Mouse (Mus musculus): ENCODE data around the gene Tmem229b. TPM values are rescaled to one million over a fixed set of nuclear protein-coding genes. Genes with fewer than 3 reads are reported as not detected.
A peak's percentile ranks its signal among the peaks of the same experiment; 100 is the strongest.

Gene Tmem229b
- polyA plus RNA-seq, 1 experiment from 2014 or later = 58.6 TPM

DNA sequence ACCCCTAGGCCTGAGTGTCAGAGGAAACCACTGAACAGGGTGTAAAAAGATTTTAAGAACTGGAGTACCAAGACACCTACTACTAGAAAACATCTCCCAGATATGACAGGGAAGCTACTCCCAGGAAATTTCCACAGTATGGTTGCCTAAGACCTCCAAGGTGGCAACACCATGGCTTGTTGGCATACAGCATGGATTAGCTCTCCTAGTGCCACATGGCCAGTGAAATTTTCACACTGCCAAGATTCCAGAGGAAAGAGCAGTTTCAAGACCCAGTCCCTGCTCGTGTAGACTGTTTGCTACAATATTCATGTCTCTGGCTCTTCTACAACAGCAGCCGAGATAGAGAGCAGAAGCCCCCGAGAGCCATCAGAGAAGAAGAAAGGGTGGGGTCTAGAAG lies 4.4 kb downstream of the Tmem229b start:
- Histone ChIP-seq H3K27ac (replicated peaks) (no peak overlapping the region), H3K9ac (replicated peaks) (no peak overlapping the region), H3K9me3 (no peaks in the 10 kb centered on the region), H3K4me1 (peaks cover 24% of the 10 kb centered on the region), H3K36me3 (no peaks in the 10 kb centered on the region), H3K27me3 (no peaks in the 10 kb centered on the region), H3K4me3 (no peak overlapping the region), H3K4me2 (replicated peaks) (no peak overlapping the region)
- WGBS = 84% methylated on average over 3 of the region's 3 CpGs
- no peak for ATAC-seq (replicated peaks)

DNA sequence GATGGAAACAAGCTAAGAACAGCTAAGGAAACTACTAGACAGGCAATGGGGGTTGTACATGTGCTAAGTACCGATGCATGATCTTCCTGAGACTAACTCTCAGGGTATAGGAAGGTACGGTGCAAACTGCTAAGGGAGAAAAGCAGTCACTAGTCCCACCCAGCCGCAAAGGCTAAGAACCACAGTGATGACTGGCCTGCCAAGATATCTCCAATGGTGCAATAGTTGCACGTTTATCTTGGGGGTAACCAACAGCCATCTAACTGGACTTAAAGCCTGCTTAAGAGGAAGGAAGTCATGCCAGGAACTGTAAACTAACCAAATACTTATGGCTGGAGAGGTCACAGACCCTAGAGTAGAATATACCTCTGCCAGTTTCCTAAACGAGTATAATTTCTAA lies 5.0 kb downstream of the Tmem229b start:
- no peak for ATAC-seq (replicated peaks)
- no peaks in the 10 kb centered on the region for H3K9me3 ChIP-seq
- WGBS = 89% methylated on average over 5 of the region's 5 CpGs

DNA sequence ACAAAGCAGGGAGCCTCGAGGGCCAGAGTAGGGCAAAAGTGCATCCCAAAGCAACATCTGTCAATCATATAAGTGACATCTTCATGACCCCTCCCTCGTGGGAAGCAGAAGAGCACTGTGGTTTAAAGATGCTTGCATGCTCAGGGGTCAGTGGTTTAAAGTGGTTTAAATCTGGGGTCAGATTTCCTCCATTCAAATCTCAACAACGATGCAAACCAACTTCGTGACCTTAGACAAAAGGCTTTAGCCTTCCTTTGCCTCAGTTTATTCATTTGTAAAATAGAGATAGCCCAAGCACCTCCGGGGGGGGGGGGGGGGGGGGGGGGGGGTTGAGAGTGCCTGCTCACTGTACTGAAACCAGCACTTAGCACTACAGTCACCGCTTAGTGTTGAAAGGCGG lies 10.7 kb downstream of the Tmem229b start:
- no peaks in the 10 kb centered on the region for H3K27me3 ChIP-seq
- no peak overlapping the region for H3K27ac ChIP-seq (replicated peaks)
- no peaks in the 10 kb centered on the region for H3K9me3 ChIP-seq
- no peak overlapping the region for H3K9ac ChIP-seq (replicated peaks)
- H3K4me3 ChIP-seq = no peak overlapping the region
- no peak overlapping the region for H3K4me2 ChIP-seq (replicated peaks)
- no peak for ATAC-seq (replicated peaks)
- 18% methylated on average over 7 of the region's 7 CpGs for WGBS
- no peaks in the 10 kb centered on the region for H3K36me3 ChIP-seq
- no peaks in the 10 kb centered on the region for H3K4me1 ChIP-seq

More for the DNA sequence above, 5.0 kb downstream of the Tmem229b start:
- H3K27ac ChIP-seq (replicated peaks) = no peak overlapping the region
- H3K36me3 ChIP-seq = no peaks in the 10 kb centered on the region
- no peak overlapping the region for H3K9ac ChIP-seq (replicated peaks)
- H3K4me2 ChIP-seq (replicated peaks) = no peak overlapping the region
- H3K4me1 ChIP-seq = peaks cover 19% of the 10 kb centered on the region
- no peaks in the 10 kb centered on the region for H3K27me3 ChIP-seq
- no peak overlapping the region for H3K4me3 ChIP-seq

DNA sequence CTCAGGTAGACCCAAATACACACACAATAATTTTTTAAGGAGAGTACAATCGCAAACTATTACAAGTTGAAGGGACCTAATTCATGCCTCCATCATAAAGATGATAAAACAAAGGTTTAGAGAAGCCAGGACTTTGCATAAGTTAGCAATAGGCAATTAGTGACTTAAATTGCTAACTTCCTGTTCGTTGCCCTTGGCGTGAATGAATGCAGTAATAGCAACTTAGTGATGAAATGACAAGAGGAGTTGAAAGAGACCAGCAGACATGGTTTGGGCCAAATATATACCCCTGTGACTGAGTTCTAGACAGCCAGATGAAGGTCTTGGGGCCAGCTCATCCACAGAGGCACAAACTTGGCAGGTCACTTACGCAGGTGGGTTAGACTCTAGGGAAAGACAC lies 11.2 kb downstream of the Tmem229b start:
- Histone ChIP-seq H3K27me3 (no peaks in the 10 kb centered on the region), H3K36me3 (no peaks in the 10 kb centered on the region), H3K4me3 (no peak overlapping the region), H3K4me2 (replicated peaks) (no peak overlapping the region), H3K9me3 (no peaks in the 10 kb centered on the region), H3K27ac (replicated peaks) (no peak overlapping the region), H3K4me1 (no peaks in the 10 kb centered on the region), H3K9ac (replicated peaks) (no peak overlapping the region)
- no peak for ATAC-seq (replicated peaks)
- 80% methylated on average over 4 of the region's 4 CpGs for WGBS

DNA sequence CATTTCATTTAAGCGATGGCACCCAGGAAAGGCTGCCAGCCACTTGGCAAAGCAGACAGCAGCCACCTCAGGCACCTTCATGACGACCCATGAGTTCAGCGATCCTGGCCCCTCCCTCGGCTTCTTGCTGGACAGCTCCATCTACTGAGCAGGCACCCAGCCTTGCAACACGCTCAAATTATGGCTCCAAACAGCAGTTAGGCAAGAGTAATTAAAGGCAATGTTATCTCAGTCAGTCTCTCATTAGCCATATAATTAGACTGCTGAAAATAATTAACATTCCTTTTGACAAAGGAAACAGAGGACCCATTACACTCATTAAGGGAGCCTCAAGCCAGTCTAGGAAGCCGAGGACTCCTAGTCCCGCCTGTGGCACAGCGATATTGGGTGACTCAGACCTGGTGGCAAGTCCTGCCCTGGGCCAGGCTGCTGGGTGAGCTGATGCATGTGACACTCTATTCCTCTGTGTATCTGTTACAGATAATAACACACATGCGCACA lies 19.8 kb downstream of the Tmem229b start:
- WGBS = 23% methylated on average over 9 of the region's 9 CpGs
- Histone ChIP-seq H3K36me3 (no peaks in the 10 kb centered on the region), H3K27me3 (no peaks in the 10 kb centered on the region), H3K4me2 (replicated peaks) (no peak overlapping the region), H3K4me1 (peaks cover 28% of the 10 kb centered on the region), H3K27ac (replicated peaks) (peak overlapping the region; percentile 49), H3K9me3 (no peaks in the 10 kb centered on the region), H3K9ac (replicated peaks) (no peak overlapping the region), H3K4me3 (no peak overlapping the region)
- peak; percentile 90 for ATAC-seq (replicated peaks)

DNA sequence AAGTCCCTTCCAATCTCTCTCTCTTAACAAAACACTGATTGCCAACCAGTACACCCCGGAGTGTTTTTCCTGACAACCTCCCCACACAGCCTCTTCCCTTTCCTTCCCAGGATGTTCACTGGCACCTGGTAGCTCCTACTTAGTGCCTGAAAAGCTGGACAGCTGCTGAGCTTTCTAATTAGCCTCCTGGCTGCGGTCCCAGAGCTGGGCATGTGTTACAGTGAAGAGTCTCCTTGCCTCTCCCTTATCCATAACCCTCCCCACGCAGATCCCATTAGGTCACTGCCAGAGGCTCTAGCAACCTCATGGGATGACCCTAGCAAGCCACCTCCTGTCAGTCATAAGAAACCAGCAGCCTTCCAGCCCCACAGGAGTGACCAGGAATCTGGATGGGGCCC lies 23.4 kb downstream of the Tmem229b start:
- no peak overlapping the region for H3K9ac ChIP-seq (replicated peaks)
- no peaks in the 10 kb centered on the region for H3K36me3 ChIP-seq
- 20% methylated on average over 3 of the region's 3 CpGs for WGBS
- peak; percentile 59 for ATAC-seq (replicated peaks)
- H3K27ac ChIP-seq (replicated peaks) = peak overlapping the region; percentile 42
- no peak overlapping the region for H3K4me3 ChIP-seq
- H3K9me3 ChIP-seq = no peaks in the 10 kb centered on the region
- H3K4me2 ChIP-seq (replicated peaks) = no peak overlapping the region
- peaks cover 28% of the 10 kb centered on the region for H3K4me1 ChIP-seq
- no peaks in the 10 kb centered on the region for H3K27me3 ChIP-seq

DNA sequence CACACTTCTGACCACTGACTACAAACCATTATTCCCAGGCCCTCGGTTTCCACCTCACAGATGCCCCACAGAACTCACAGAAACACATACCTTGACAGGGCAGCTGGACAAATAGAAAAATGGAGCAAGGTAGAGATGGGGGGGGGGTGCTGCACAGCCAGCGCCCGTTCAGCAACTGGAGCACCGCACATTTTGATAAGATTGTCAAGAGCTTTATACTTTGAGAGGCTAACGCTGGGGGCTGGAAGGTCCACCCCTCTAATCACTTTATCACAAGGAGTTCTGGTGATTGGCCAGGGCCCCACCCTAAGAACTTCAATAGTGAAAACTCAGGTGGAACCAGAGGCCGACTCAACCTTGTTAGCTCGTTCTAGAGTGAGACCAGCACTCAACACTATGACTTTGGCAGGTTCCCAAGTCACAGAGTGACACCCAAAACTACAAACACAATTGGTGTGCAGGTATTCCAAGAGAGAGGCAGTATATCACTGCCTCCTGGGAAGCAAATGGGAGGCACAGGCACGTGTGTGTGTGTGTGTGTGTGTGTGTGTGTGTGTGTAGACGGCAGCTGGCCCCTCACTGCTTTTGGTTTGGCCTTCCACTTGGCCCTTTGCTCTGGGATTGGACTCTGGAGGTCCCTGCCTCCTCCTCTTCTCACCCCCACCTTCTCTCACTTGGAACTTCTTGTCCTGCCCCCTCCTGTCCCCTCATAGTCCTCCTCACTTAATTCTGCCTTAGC lies 24.0 kb downstream of the Tmem229b start:
- H3K27me3 ChIP-seq = no peaks in the 10 kb centered on the region
- peak overlapping the region; percentile 42 for H3K27ac ChIP-seq (replicated peaks)
- peak; percentile 9 for ATAC-seq (replicated peaks)
- no peak overlapping the region for H3K4me2 ChIP-seq (replicated peaks)
- H3K4me3 ChIP-seq = no peak overlapping the region
- H3K9ac ChIP-seq (replicated peaks) = no peak overlapping the region
- 69% methylated on average over 9 of the region's 9 CpGs for WGBS
- peaks cover 27% of the 10 kb centered on the region for H3K4me1 ChIP-seq
- H3K36me3 ChIP-seq = no peaks in the 10 kb centered on the region
- no peaks in the 10 kb centered on the region for H3K9me3 ChIP-seq

DNA sequence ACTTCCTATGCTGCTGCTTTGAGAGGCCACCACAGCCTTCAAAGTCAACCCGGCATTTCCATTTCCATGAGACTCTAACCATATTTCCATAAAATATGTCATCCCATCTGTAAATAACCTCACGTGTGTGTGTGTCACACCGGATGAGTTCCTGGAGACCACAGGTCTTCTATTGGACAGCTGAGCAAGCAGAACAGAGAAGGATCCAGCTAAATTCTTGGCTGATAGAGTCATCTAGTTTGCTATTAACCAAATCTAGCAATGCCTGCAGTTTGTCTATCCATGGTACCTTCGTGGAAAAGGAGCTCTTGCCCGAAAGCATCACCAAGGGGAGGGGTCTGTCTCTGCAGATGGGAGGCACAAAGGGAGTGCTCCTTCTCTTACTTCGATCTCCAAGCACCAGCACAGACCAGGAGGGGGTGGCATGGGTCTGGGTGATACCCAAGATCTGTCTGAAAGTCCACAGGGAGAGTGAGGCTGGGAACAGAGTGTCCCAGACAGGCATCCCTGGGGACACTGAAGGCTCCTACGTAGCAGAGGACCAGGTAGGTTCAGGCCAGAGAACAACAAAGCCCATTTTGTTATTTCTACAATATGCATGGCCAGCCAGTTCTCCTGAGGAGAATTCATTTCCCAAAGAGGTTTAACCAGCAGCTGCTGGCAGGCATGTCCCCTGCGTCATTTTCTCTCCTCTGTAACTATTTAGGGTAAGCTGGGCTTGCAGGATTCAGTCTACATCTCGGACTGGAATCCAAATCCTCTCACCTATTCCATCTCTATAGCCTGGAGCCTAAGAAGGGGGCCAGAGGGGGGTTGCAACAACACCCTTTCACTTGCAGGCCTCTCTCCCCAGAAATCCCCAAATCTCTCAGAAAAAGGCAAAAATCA lies 25.2 kb downstream of the Tmem229b start:
- Histone ChIP-seq H3K4me2 (replicated peaks) (no peak overlapping the region), H3K9me3 (no peaks in the 10 kb centered on the region), H3K36me3 (no peaks in the 10 kb centered on the region), H3K4me1 (peaks cover 14% of the 10 kb centered on the region), H3K9ac (replicated peaks) (no peak overlapping the region), H3K4me3 (no peak overlapping the region), H3K27ac (replicated peaks) (no peak overlapping the region), H3K27me3 (no peaks in the 10 kb centered on the region)
- ATAC-seq (replicated peaks) = no peak
- 76% methylated on average over 9 of the region's 9 CpGs for WGBS

DNA sequence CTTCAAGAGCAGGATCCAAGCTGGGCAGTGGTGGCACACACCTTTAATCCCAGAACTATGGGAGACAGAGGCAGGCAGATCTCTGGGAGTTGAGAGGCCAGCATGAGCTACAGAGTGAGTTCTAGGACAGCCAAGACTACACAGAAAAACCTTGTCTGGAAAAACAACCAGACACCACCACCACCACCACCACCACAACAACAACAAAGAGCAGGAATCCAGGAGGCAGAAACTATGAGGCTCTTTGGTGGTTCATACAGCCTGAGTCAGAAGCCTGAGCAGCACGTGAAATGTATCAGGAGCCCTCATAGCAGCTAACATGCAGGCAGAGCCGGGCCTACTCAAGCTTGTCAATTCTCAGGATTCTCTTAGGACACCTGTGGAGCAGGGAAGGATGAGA lies 26.3 kb downstream of the Tmem229b start:
- no peak overlapping the region for H3K4me2 ChIP-seq (replicated peaks)
- H3K27me3 ChIP-seq = no peaks in the 10 kb centered on the region
- H3K9me3 ChIP-seq = no peaks in the 10 kb centered on the region
- peaks cover 12% of the 10 kb centered on the region for H3K4me1 ChIP-seq
- H3K27ac ChIP-seq (replicated peaks) = no peak overlapping the region
- no peak overlapping the region for H3K4me3 ChIP-seq
- H3K36me3 ChIP-seq = no peaks in the 10 kb centered on the region
- WGBS = 73% methylated on average over 2 of the region's 2 CpGs
- no peak for ATAC-seq (replicated peaks)
- H3K9ac ChIP-seq (replicated peaks) = no peak overlapping the region

DNA sequence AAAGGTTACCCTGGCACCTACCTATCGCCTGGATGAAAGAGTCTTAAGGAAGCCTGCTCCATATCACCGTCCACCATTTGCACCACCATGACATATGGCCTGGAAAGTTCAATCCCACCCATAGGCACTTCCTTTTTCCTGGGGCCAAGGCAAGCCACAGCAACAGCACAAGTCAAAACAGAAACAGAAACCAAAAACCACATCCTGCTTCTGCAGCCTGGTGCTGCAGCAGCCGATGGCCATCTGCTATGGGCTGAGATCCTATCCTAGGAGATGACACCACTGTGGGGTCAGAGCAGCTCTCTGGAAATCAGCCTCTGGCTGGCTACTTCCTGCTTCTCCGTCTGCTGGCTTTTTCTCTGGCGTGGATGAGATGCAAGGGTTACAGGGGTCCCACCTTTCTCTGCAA lies 26.7 kb downstream of the Tmem229b start:
- no peak overlapping the region for H3K4me2 ChIP-seq (replicated peaks)
- 93% methylated on average over 5 of the region's 5 CpGs for WGBS
- H3K27me3 ChIP-seq = no peaks in the 10 kb centered on the region
- H3K9me3 ChIP-seq = no peaks in the 10 kb centered on the region
- no peak overlapping the region for H3K27ac ChIP-seq (replicated peaks)
- H3K36me3 ChIP-seq = no peaks in the 10 kb centered on the region
- peaks cover 12% of the 10 kb centered on the region for H3K4me1 ChIP-seq
- no peak overlapping the region for H3K9ac ChIP-seq (replicated peaks)
- no peak for ATAC-seq (replicated peaks)
- H3K4me3 ChIP-seq = no peak overlapping the region

DNA sequence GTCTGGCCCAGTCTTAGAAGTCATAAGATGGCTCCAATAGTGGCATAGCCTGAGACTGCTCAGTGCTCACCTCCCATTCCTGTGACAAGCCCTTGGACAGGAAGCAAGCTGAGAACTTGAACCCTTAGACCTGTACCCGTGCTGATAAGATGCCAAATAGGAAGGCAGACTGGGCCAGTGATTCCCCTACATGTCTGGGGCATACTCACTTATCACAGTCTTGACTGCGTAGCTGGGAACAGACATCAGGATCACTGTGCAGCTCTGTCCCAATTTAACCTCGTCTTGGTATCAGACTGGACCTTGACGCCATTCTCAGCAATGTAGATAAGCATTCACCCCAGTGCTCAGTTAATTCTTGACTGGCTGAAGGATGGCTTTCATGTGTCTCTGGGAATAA lies 29.9 kb downstream of the Tmem229b start:
- Histone ChIP-seq H3K4me3 (no peak overlapping the region), H3K4me1 (no peaks in the 10 kb centered on the region; the same call in 1 of the 2 replicates), H3K27ac (replicated peaks) (no peak overlapping the region), H3K27me3 (no peaks in the 10 kb centered on the region), H3K4me2 (replicated peaks) (no peak overlapping the region), H3K9ac (replicated peaks) (no peak overlapping the region), H3K9me3 (no peaks in the 10 kb centered on the region), H3K36me3 (peaks cover 9% of the 10 kb centered on the region)
- 92% methylated on average over 4 of the region's 4 CpGs for WGBS
- no peak for ATAC-seq (replicated peaks)

DNA sequence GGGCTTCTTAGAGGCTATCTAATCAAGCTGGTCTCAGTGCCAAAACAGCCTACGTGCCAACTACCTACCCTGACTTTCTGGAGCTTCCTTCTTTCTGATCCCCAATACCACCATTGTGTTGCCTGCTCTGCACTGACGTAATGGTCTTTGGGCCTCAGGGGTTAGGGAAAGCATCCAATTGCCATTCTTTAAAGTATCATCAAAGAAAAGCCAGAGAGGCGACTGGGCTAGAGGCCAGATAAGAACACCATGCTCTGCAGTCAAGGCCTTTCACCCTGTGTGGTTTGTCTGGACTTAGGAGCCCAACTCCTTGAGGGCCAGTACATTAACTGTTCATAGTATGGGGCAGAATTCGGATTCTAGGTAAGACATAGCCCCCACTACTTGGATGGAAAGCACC lies 30.3 kb downstream of the Tmem229b start:
- no peaks in the 10 kb centered on the region for H3K9me3 ChIP-seq
- no peak overlapping the region for H3K4me2 ChIP-seq (replicated peaks)
- 72% methylated on average over 4 of the region's 4 CpGs for WGBS
- H3K27me3 ChIP-seq = no peaks in the 10 kb centered on the region
- no peak overlapping the region for H3K9ac ChIP-seq (replicated peaks)
- ATAC-seq (replicated peaks) = no peak
- peaks cover 11% of the 10 kb centered on the region for H3K36me3 ChIP-seq
- H3K4me3 ChIP-seq = no peak overlapping the region
- H3K27ac ChIP-seq (replicated peaks) = no peak overlapping the region
- H3K4me1 ChIP-seq = no peaks in the 10 kb centered on the region; the same call in 1 of the 2 replicates

All from forebrain, embryonic 15.5 days (tissue).